Mouse (Mus musculus) liver, embryonic 14.5 days (tissue): ENCODE measurements around the gene Eif4e1b.

Source experiments
- CTCF ChIP-seq: IDR thresholded peaks from 2 replicates; pipeline ENCODE4 v1.5.1; 2016; ENCODE audit warnings: antibody characterized with exemption, low read depth, control low read depth
- EP300 ChIP-seq: IDR thresholded peaks from 2 replicates; pipeline ENCODE4 v1.6.1; 2016; ENCODE audit warnings: antibody characterized with exemption, low read depth

DNA sequence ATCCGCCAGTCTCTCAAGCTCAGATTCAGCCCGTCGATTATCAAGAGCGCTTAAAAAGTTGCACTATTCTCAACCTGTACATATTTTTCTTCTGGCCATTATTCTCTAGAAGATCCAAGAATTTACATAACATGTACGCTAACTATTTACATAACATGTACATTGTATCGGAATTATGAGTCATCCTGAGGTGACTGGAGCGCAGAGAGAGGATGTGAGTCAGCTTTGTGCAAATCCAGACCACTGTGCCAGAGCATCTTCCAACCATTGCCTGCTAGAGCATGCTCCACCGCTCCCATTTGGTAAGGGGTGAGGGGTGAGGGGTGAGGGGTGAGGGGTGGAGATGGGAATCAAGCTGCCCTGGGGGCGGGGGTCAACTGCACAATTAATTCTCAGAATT, 29.6 kb downstream of the Eif4e1b start:
- TF ChIP-seq CTCF (no peak), EP300 (no peak)
